Mouse (Mus musculus): ENCODE measurements at regions not wholly inside any gene's neighbourhood (a gene's known extent, or its start where the extent isn't known, plus 50 kb on each side); places are given as distances from the start of the nearest gene placed in this dataset.

DNA sequence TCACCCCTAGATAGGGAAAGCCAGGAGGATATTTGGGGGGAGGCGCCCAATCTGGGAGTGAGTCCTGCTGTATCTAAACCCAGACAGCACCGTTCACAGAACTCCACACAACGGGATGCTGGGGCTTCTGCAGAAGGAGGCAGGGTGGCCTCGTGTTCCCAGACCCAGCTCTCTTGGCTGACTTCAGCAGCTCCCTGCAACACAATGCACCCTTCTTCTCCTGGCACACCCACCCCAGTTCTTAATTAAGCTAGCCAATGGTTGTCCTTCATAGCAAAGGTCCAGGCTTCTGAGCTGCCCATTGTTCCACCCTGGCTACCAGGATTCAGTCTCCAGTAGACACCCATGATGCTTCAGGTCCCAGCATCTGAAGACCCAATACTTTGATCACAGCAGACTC, 138.8 kb upstream of the Zmiz1 start:
- no peak for TF ChIP-seq CHD2 (IDR thresholded peaks at IDR 0.05; ENCODE audit: low read depth, low read length)
- no peak for TF ChIP-seq HCFC1 (IDR thresholded peaks at IDR 0.05; ENCODE audit: borderline replicate concordance, insufficient read depth, low read length)
- no peak for TF ChIP-seq ZNF384 (IDR thresholded peaks at IDR 0.05; ENCODE audit: low read depth, low read length)
- TF ChIP-seq ZC3H11A (IDR thresholded peaks at IDR 0.05; ENCODE audit: borderline replicate concordance, low read depth, low read length) = no peak
- no peak for TF ChIP-seq MAFK (IDR thresholded peaks at IDR 0.05; ENCODE audit: insufficient read depth, low read depth, low read length)
- H3K4me1 ChIP-seq (ENCODE audit: control insufficient read depth in 2 of 2, insufficient read depth in 2 of 2, low read length in 2 of 2, poor library complexity in 1 of 2) = peaks cover 0 to 12% of the 10 kb centered on the region in 2 experiments; a peak in 3 of 4 replicates
- H3K36me3 ChIP-seq (ENCODE audit: control insufficient read depth, insufficient read depth, low read length, poor library complexity, severe bottlenecking) = no peaks in the 10 kb centered on the region
- no peak overlapping the region for H3K9ac ChIP-seq (ENCODE audit: insufficient read depth, low read depth, low read length, poor library complexity, severe bottlenecking)
- no peak overlapping the region for H3K27ac ChIP-seq (ENCODE audit: insufficient read depth, low read depth, low read length, poor library complexity, severe bottlenecking)
- DNase-seq (ENCODE audit: low read depth, low spot score) = no peak
- H3K9me3 ChIP-seq (ENCODE audit: control insufficient read depth, insufficient read depth, low read depth, low read length) = no peaks in the 10 kb centered on the region
- in situ Hi-C loops (cut with MboI; ENCODE audit: low sequenced_read_pairs in 2 of 2, unreplicated experiment in 2 of 2) = no loop called here
- H3K4me3 ChIP-seq (ENCODE audit: insufficient read depth in 1 of 2, low read depth in 1 of 2, low read length in 2 of 2, poor library complexity in 1 of 2, severe bottlenecking in 1 of 2) = no peak overlapping the region

- no peak overlapping the region for H3K27ac ChIP-seq (ENCODE audit: insufficient read depth, low read depth, low read length, poor library complexity, severe bottlenecking)
- in situ Hi-C loops (cut with MboI; ENCODE audit: low sequenced_read_pairs in 2 of 2, unreplicated experiment in 2 of 2) = no loop called here
- peaks cover 0 to 2% of the 10 kb centered on the region in 2 experiments; a peak in 2 of 4 replicates for H3K4me1 ChIP-seq (ENCODE audit: control insufficient read depth in 2 of 2, insufficient read depth in 2 of 2, low read length in 2 of 2, poor library complexity in 1 of 2)
- no peaks in the 10 kb centered on the region for H3K36me3 ChIP-seq (ENCODE audit: control insufficient read depth, insufficient read depth, low read length, poor library complexity, severe bottlenecking)
- no peaks in the 10 kb centered on the region for H3K9me3 ChIP-seq (ENCODE audit: control insufficient read depth, insufficient read depth, low read depth, low read length)
- no peak overlapping the region for H3K9ac ChIP-seq (ENCODE audit: insufficient read depth, low read depth, low read length, poor library complexity, severe bottlenecking)
- no peak for TF ChIP-seq CHD2 (IDR thresholded peaks at IDR 0.05; ENCODE audit: low read depth, low read length)
- no peak for TF ChIP-seq HCFC1 (IDR thresholded peaks at IDR 0.05; ENCODE audit: borderline replicate concordance, insufficient read depth, low read length)
- TF ChIP-seq MAFK (IDR thresholded peaks at IDR 0.05; ENCODE audit: insufficient read depth, low read depth, low read length) = no peak
- no peak for TF ChIP-seq ZC3H11A (IDR thresholded peaks at IDR 0.05; ENCODE audit: borderline replicate concordance, low read depth, low read length)
- TF ChIP-seq ZNF384 (IDR thresholded peaks at IDR 0.05; ENCODE audit: low read depth, low read length) = no peak
- DNase-seq (ENCODE audit: low read depth, low spot score) = no peak
- no peak overlapping the region for H3K4me3 ChIP-seq (ENCODE audit: insufficient read depth in 1 of 2, low read depth in 1 of 2, low read length in 2 of 2, poor library complexity in 1 of 2, severe bottlenecking in 1 of 2)
These were observed 135.2 kb upstream of the Zmiz1 start for GRCm38 (mm10) chr14:25323542-25324484.

- Histone ChIP-seq H3K9ac (ENCODE audit: insufficient read depth, low read depth, low read length, poor library complexity, severe bottlenecking) (no peak overlapping the region), H3K27ac (ENCODE audit: insufficient read depth, low read depth, low read length, poor library complexity, severe bottlenecking) (no peak overlapping the region), H3K9me3 (ENCODE audit: control insufficient read depth, insufficient read depth, low read depth, low read length) (no peaks in the 10 kb centered on the region), H3K4me3 (ENCODE audit: insufficient read depth in 1 of 2, low read depth in 1 of 2, low read length in 2 of 2, poor library complexity in 1 of 2, severe bottlenecking in 1 of 2) (no peak overlapping the region), H3K36me3 (ENCODE audit: control insufficient read depth, insufficient read depth, low read length, poor library complexity, severe bottlenecking) (no peaks in the 10 kb centered on the region), H3K4me1 (ENCODE audit: control insufficient read depth in 2 of 2, insufficient read depth in 2 of 2, low read length in 2 of 2, poor library complexity in 1 of 2) (no peaks in the 10 kb centered on the region)
- no peak for DNase-seq (ENCODE audit: low read depth, low spot score)
- in situ Hi-C loops (cut with MboI; ENCODE audit: low sequenced_read_pairs in 2 of 2, unreplicated experiment in 2 of 2) = no loop called here
- no peak for TF ChIP-seq MAFK (IDR thresholded peaks at IDR 0.05; ENCODE audit: insufficient read depth, low read depth, low read length)
- no peak for TF ChIP-seq ZNF384 (IDR thresholded peaks at IDR 0.05; ENCODE audit: low read depth, low read length)
- no peak for TF ChIP-seq HCFC1 (IDR thresholded peaks at IDR 0.05; ENCODE audit: borderline replicate concordance, insufficient read depth, low read length)
- no peak for TF ChIP-seq CHD2 (IDR thresholded peaks at IDR 0.05; ENCODE audit: low read depth, low read length)
- no peak for TF ChIP-seq ZC3H11A (IDR thresholded peaks at IDR 0.05; ENCODE audit: borderline replicate concordance, low read depth, low read length)
These were observed 133.1 kb upstream of the Zmiz1 start for GRCm38 (mm10) chr14:25325887-25326286.

- H3K27ac ChIP-seq (ENCODE audit: insufficient read depth, low read depth, low read length, poor library complexity, severe bottlenecking) = no peak overlapping the region
- TF ChIP-seq MAFK (IDR thresholded peaks at IDR 0.05; ENCODE audit: insufficient read depth, low read depth, low read length) = no peak
- no peak for TF ChIP-seq CHD2 (IDR thresholded peaks at IDR 0.05; ENCODE audit: low read depth, low read length)
- no peak for TF ChIP-seq HCFC1 (IDR thresholded peaks at IDR 0.05; ENCODE audit: borderline replicate concordance, insufficient read depth, low read length)
- TF ChIP-seq ZC3H11A (IDR thresholded peaks at IDR 0.05; ENCODE audit: borderline replicate concordance, low read depth, low read length) = no peak
- TF ChIP-seq ZNF384 (IDR thresholded peaks at IDR 0.05; ENCODE audit: low read depth, low read length) = no peak
- in situ Hi-C loops (cut with MboI; ENCODE audit: low sequenced_read_pairs in 2 of 2, unreplicated experiment in 2 of 2) = no loop called here
These were observed 130.8 kb upstream of the Zmiz1 start for GRCm38 (mm10) chr14:25328230-25328629.

More at GRCm38 (mm10) chr14:25328230-25328629, 130.8 kb upstream of the Zmiz1 start:
- no peak for DNase-seq (ENCODE audit: low read depth, low spot score)
- Histone ChIP-seq H3K4me1 (ENCODE audit: control insufficient read depth in 2 of 2, insufficient read depth in 2 of 2, low read length in 2 of 2, poor library complexity in 1 of 2) (no peaks in the 10 kb centered on the region), H3K9ac (ENCODE audit: insufficient read depth, low read depth, low read length, poor library complexity, severe bottlenecking) (no peak overlapping the region), H3K9me3 (ENCODE audit: control insufficient read depth, insufficient read depth, low read depth, low read length) (no peaks in the 10 kb centered on the region), H3K36me3 (ENCODE audit: control insufficient read depth, insufficient read depth, low read length, poor library complexity, severe bottlenecking) (no peaks in the 10 kb centered on the region), H3K4me3 (ENCODE audit: insufficient read depth in 1 of 2, low read depth in 1 of 2, low read length in 2 of 2, poor library complexity in 1 of 2, severe bottlenecking in 1 of 2) (no peak overlapping the region)
